Mouse (Mus musculus) heart, embryonic 14.5 days (tissue): ENCODE data around the gene Anp32e. TPM values are rescaled to one million over a fixed set of nuclear protein-coding genes. Genes with fewer than 3 reads are reported as not detected.
A peak's percentile ranks its signal among the peaks of the same experiment; 100 is the strongest.

Experiments used
- ATAC-seq: fragments of 200-750 bp; cut with Nextera tagmentation; 2 replicates; pipeline ENCODE4 v1.8.0; 2017; ENCODE audit warnings: low read depth, moderate TSS enrichment; ENCODE audit not compliant: insufficient number of reproducible peaks, insufficient read depth, low FRiP score
- H3K27ac ChIP-seq, 2 experiments: fragments of 200-500 bp in 1 of 2; fragments of 300-500 bp in 1 of 2; sonication (generic) in 1 of 2; replicated peaks in 1 of 2; 2 replicates each; pipeline ENCODE4 v1.5.1; 2012 to 2014; ENCODE audit warnings: low read depth in 2 of 2, low read length in 2 of 2, control low read depth in 1 of 2, mild to moderate bottlenecking in 1 of 2, mixed read lengths in 1 of 2; ENCODE audit not compliant: control insufficient read depth in 1 of 2, insufficient read depth in 1 of 2
- H3K27me3 ChIP-seq: fragments of 300-500 bp; sonication (generic); 2 replicates; pipeline ENCODE4 v1.6.1; 2014; ENCODE audit warnings: mild to moderate bottlenecking, low read length, control low read depth; ENCODE audit not compliant: control insufficient read depth, insufficient read depth
- H3K36me3 ChIP-seq: fragments of 300-500 bp; sonication (generic); 2 replicates; pipeline ENCODE4 v1.6.1; 2014; ENCODE audit warnings: mild to moderate bottlenecking, control low read depth, low read length, mixed read lengths; ENCODE audit not compliant: control insufficient read depth, insufficient read depth
- H3K4me1 ChIP-seq, 2 experiments: fragments of 200-500 bp in 1 of 2; fragments of 300-500 bp in 1 of 2; sonication (generic) in 1 of 2; 2 replicates each; pipeline ENCODE4 v1.6.1; 2012 to 2014; ENCODE audit warnings: low read length in 2 of 2, control low read depth in 1 of 2, mixed read lengths in 1 of 2; ENCODE audit not compliant: control insufficient read depth in 2 of 2, insufficient read depth in 2 of 2
- H3K4me2 ChIP-seq: fragments of 300-500 bp; sonication (generic); 2 replicates; pipeline ENCODE4 v1.6.1; 2014; ENCODE audit warnings: mild to moderate bottlenecking, low read length
- H3K4me3 ChIP-seq, 2 experiments: fragments of 200-500 bp in 1 of 2; fragments of 300-500 bp in 1 of 2; sonication (generic) in 1 of 2; 2 replicates each; pipeline ENCODE4 v1.5.1; 2012 to 2014; ENCODE audit warnings: low read length in 2 of 2, mild to moderate bottlenecking in 2 of 2, control low read depth in 1 of 2, low read depth in 1 of 2, moderate library complexity in 1 of 2; ENCODE audit not compliant: control insufficient read depth in 1 of 2, insufficient read depth in 1 of 2
- H3K9ac ChIP-seq: fragments of 300-500 bp; sonication (generic); 2 replicates; pipeline ENCODE4 v1.6.1; 2014; ENCODE audit warnings: mild to moderate bottlenecking, low read length
- H3K9me3 ChIP-seq: fragments of 300-500 bp; sonication (generic); 2 replicates; pipeline ENCODE4 v1.6.1; 2016; ENCODE audit warnings: low read length, control low read depth; ENCODE audit not compliant: control insufficient read depth
- WGBS: fragments of 180-500 bp; shearing (Covaris S2); extraction: QIAGEN DNeasy Blood & Tissue Kit; methylation state at CpG from one replicate; pipeline ENCODE4 v1.1.7; 2014; 5-methylcytosine and 5-hydroxymethylcytosine counted together
- polyA plus RNA-seq: library from polyadenylated mRNA; unstranded; fragments of >200 nt; fragmentation: Nextera tagmentation; extraction: Ambion mirVana; gene quantifications from 2 replicates; pipeline ENCODE4 v1.2.1, GENCODE M21; 2014

Gene Anp32e
- polyA plus RNA-seq, 1 experiment from 2014 or later = 58.3 TPM

- H3K4me1 ChIP-seq = peaks cover 31 to 52% of the 10 kb centered on the region in 2 experiments
- WGBS = 0% methylated on average over 46 of the region's 51 CpGs
- no peaks in the 10 kb centered on the region for H3K9me3 ChIP-seq
- peak overlapping the region; percentile 68 to 92 for H3K4me3 ChIP-seq
- H3K4me2 ChIP-seq = peak overlapping the region; percentile 82
- H3K27ac ChIP-seq = peak overlapping the region; percentile 97 to 98
- peaks cover 27% of the 10 kb centered on the region for H3K36me3 ChIP-seq
- peak; percentile 24; the same call in 1 of the 2 replicates for ATAC-seq
- no peaks in the 10 kb centered on the region for H3K27me3 ChIP-seq
- peak overlapping the region; percentile 97 for H3K9ac ChIP-seq
Observed at GRCm38 (mm10) chr3:95994975-95995801, 66.1 kb downstream of the Anp32e start.

DNA sequence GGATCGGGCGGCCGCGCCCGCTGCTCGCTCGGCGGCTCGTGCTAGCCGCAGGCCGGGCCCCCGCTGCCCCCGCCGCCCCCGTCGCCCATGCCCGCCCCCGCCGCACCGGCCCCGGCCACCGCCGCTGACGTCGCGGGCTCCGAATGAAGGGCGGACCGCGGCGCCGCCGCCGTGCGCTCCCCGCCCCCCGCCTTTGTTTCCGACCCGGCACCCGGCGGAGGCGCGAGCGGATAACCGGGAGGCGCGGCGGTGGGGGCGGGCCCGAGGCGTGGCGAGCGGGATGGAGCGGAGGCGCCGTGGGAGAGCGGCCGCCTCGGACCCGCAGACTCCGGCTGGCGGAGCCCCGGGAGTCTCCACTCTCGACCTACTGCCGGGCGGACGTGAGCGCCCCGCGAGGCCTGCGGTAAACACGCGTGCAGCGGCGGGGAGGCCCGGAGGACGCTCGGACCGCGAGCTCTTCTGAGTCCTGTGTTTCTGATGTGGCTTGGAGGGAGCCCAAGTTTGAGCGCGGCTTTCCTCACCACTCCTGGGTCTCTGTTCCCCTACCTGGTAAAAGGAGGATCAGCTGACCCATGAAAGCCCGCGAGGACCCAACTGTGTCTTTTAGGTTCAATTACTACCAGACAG lies 66.9 kb downstream of the Anp32e start, which contains the start of gene Plekho1:
Gene Plekho1 (minus strand): TSS at position 200 of the 627 bp plus-strand sequence.
- ATAC-seq = peak; percentile 42; the same call in 1 of the 2 replicates
- H3K36me3 ChIP-seq = peaks cover 20% of the 10 kb centered on the region
- WGBS = under 1% methylated on average over 73 of the region's 84 CpGs

DNA sequence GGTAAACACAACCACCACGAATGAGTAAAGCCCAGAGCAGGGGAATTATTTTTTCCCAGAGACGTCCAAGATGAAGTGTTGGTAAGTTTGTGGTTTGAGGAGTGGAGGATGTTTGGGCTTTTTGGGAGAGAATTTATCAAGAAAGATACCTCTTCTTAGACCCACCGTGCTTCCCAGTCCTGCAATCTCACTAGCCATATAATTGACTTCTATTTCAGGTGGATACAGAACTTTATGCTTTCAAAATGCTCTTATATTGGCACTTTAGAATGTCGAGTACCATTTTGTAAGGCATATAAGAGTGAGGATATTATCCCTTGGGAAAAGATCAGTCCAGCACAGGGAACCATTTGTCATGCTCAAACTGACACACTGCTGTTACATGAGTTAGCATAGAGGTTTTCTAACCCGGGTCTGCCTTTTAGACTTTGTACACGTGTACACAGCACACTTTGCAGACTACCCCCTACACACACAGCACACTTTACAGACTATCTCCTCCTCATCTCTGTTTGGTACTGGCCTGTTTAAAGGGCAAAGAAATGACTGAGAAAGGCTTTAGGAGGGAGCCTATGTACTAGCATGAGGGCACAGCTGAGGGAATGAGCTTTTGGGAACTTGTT lies 67.5 kb downstream of the Anp32e start:
- Histone ChIP-seq H3K4me3 (peak overlapping the region; percentile 68 to 92), H3K4me2 (peak overlapping the region; percentile 82), H3K27ac (peak overlapping the region; percentile 91 to 98), H3K4me1 (peaks cover 32 to 55% of the 10 kb centered on the region in 2 experiments), H3K9me3 (no peaks in the 10 kb centered on the region), H3K27me3 (no peaks in the 10 kb centered on the region), H3K9ac (peak overlapping the region; percentile 97), H3K36me3 (peaks cover 13% of the 10 kb centered on the region)
- ATAC-seq = no peak
- WGBS = 8% methylated on average over 6 of the region's 6 CpGs

More for the DNA sequence above, 66.9 kb downstream of the Anp32e start, which contains the start of gene Plekho1:
- peak within 1 kb of the TSS; percentile 97 to 98 for H3K27ac ChIP-seq
- peak within 1 kb of the TSS; percentile 97 for H3K9ac ChIP-seq
- H3K9me3 ChIP-seq = no peaks in the 10 kb centered on the region
- no peaks in the 10 kb centered on the region for H3K27me3 ChIP-seq
- peaks cover 32 to 53% of the 10 kb centered on the region in 2 experiments for H3K4me1 ChIP-seq
- H3K4me2 ChIP-seq = peak within 1 kb of the TSS; percentile 82
- peak within 1 kb of the TSS; percentile 68 to 92 for H3K4me3 ChIP-seq

Other genes starting within 250 kb of the Anp32e start
- gene Adamtsl4, start 241.3 kb upstream of the Anp32e start, polyA plus RNA-seq = 6.3 and 7.0 TPM in 2 replicates
- gene Ecm1, start 189.7 kb upstream of the Anp32e start, polyA plus RNA-seq = 62.7 and 66.1 TPM in 2 replicates
- gene Tars2, start 169.0 kb upstream of the Anp32e start, polyA plus RNA-seq = 38.9 and 41.3 TPM in 2 replicates
- 19.1 and 22.0 TPM in 2 replicates for gene Rprd2, start 110.4 kb upstream of the Anp32e start, polyA plus RNA-seq
- 29.0 and 33.7 TPM in 2 replicates for gene Prpf3, start 73.4 kb upstream of the Anp32e start, polyA plus RNA-seq
- 415 and 468 TPM in 2 replicates for gene Mrps21, start 57.7 kb upstream of the Anp32e start, polyA plus RNA-seq
- gene Ciart, start 47.0 kb upstream of the Anp32e start, polyA plus RNA-seq = 3.1 and 3.9 TPM in 2 replicates
- gene BC028528, start 37.2 kb upstream of the Anp32e start, polyA plus RNA-seq = 45.1 and 51.7 TPM in 2 replicates
- 38.4 and 48.0 TPM in 2 replicates for gene Aph1a, start 35.3 kb upstream of the Anp32e start, polyA plus RNA-seq
- gene Car14, start 24.6 kb upstream of the Anp32e start, polyA plus RNA-seq = 45.5 and 49.7 TPM in 2 replicates
- 65.0 and 73.7 TPM in 2 replicates for gene Plekho1, start 66.8 kb downstream of the Anp32e start, polyA plus RNA-seq
- 22.8 and 24.4 TPM in 2 replicates for gene Vps45, start 129.2 kb downstream of the Anp32e start, polyA plus RNA-seq
- 12.6 and 16.2 TPM in 2 replicates for gene Otud7b, start 175.3 kb downstream of the Anp32e start, polyA plus RNA-seq
- gene Mtmr11, start 232.8 kb downstream of the Anp32e start, polyA plus RNA-seq = 7.7 and 7.9 TPM in 2 replicates
- gene Sf3b4, start 243.1 kb downstream of the Anp32e start, polyA plus RNA-seq = 83.7 and 88.8 TPM in 2 replicates